Mouse (Mus musculus): ENCODE results near the gene Gm21903.
"Not testable (repeated sequence)": the region's sequence is repeated elsewhere in the genome, so short reads cannot be mapped to it uniquely, and the experiment has no call there.

The Gm21903 gene

DNA sequence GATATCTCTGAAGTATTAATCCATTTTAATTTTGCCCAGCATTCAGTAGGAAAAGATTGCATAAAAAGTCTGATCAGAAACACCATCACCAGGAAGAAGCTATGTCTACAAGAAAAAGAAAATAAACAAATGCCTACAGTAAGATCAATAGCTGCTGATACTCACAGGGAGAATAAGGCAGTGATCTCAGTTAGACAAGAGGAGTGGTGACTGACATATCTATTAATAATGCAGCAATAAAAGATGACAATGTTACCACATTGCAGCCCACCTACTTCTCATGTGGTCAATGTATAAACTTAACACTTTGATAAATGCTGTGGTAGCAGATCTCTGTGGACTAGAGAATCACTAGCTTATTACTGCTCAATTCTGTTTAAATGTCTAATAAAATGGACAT is at the start of gene Gm21903:
Gene Gm21903, minus strand, starts transcription at position 101 of the 400 bp plus-strand sequence.
- DNase-seq (ENCODE audit: low read depth): no peak

DNA sequence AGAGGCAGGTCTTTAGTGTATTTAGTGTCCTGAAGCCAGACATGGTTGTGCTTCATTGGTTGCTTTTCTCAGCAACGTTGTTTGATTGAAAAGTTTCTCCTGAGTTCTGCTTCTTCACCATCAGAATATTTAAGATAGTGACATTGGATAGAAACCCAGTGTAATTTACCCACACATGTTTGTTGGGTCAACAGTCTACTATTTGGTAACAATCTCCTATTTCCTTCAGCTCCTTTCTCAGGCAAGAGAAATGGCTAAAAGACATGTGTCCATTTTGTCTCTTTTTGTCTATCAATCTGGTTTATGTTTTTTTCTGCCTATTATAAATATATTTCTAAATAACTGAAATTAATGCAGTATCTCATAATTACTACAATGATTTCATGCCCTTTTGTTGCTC is 33.8 kb upstream of the Gm21903 start, which contains the start of gene Esp23:
Gene Esp23, minus strand, starts transcription at position 101 of the 400 bp plus-strand sequence.
- DNase-seq (ENCODE audit: low read depth): no peak

DNA sequence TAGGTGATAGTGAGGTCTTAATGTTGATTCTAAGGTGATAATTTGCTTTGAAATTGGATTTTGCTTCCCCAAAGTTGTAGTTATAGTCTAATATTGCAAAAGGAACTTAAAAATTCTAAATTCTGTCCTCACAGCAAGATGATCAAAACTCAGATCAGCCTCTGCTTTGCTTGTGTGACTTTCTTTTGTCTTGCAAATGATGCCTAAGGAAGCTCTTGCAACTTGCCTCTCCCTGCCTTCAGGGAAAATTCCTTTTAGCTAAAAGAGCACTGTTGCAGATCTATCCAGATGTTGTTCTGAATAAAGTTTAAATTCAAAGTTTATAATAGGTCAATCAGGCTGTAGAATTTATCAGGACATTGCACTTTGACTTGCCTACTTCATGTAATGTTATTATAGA is 20.5 kb upstream of the Gm21903 start:
- no peak for DNase-seq (ENCODE audit: low read depth)

DNA sequence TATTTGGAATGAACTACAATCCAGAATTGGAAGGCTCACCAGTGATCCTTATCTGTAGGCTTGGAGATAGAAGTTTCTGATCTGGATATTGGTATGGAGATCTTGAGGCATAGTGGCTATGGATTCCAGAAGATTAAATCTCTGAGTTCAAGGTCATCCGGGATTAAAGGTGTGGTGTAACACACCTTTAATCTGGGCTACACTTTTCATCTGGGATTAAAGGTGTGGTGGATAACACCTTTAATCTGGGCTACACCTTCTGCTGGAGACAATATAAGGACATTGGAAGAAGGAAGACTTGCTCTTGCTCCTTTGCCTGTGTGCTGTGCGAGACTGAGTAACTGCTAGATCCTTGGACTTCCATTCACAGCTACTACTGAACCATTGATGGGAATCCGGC is 6.7 kb downstream of the Gm21903 start, which contains the start of gene Esp24:
Gene Esp24, plus strand, starts transcription at position 301 of the 400 bp plus-strand sequence.
- DNase-seq (ENCODE audit: low read depth): not testable (repeated sequence)

DNA sequence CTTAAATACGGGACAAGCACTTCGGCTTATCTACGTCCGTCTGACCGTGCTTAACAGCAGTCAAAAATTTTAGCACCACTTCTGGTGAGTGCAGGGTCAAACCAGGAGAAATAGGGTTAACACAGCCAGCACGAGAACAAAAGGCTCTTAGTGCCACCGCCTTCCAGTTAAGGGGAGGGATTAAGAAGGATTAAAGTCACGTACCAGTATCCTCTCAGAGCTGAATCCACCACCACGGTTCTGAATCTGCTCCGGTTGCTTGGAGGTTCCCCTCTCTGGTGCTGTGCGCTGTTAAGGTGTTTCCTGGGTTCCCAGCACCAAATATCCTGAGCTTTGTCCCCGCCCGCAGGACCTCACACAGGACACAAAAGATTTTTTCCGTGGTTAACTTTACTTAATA is 26.0 kb downstream of the Gm21903 start:
- no peak for DNase-seq (ENCODE audit: low read depth)

DNA sequence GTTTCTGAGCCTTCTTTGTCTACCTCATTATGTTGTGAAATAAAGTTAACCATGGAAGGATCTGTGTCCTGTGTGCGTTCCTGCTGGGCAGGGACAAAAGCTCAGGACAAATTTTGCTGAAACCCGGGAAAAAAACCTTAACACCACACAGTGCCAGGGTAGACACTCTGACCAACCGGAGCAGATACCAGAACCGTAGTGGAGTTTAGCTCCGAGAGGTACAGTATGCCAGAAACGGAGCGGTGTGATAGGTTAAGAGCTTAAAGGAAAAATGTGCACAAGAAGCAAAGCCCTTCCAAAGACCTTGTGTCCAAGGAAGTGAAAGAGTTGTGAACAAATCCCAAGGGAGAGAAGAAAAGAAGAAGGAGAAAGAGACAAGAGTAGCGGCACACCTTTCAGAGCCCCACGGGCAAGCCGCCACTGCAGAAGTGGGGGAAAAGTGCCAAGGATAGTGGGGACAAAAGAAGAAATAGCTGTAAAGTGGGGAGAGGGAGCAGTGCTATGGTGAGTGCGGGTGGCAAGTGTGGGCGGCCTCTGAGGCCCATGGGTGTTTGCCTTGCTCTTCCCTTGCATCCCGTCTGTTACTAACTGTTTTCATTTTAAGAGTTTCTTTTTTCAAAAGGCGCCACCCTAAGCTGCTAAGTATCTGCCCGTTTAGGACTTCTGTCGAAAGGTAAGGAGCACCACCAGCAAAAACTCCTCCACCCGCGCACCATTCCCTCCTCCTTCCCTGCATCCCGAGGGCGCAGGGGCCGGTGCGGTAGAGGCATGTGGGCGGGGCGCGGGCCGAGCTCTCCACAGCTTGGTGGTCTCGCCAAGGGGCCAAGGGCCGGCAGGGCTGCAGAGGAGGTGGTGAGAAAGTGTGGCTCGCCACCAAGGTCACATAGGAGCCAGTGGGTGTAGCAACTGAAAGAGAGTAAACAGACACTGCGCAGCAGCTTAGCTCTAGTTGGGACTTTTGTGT is 32.2 kb downstream of the Gm21903 start:
- no peak for DNase-seq (ENCODE audit: low read depth)

DNA sequence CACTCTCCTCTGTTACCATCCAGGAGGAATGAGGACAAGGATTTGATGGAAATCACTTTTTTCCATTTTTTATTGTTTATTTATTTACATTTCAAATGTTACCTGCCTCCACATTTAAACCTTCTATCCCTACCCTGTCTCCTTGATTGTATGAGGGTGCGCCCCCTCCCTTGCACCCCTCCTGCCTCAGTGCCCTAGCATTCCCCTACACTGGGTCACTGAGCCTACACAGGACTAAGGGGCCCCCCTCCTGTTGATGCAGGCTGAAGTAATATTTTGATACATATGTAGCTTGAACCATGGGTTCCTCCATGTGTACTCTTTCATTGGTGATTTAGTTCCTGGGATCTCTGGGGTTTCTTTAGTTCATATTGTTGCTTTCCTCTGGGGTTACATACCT is 33.3 kb downstream of the Gm21903 start:
- no peak for DNase-seq (ENCODE audit: low read depth)
